Mouse (Mus musculus): Measurements from ENCODE around the gene Hcn3. TPM values are rescaled to one million over a fixed set of nuclear protein-coding genes. Genes with fewer than 3 reads are reported as not detected.

Hcn3 gene
- polyA plus RNA-seq, 1 experiment from 2014 or later, result 2.0 TPM

- no peak for ATAC-seq
- WGBS, result 29% methylated on average over 7 of the region's 7 CpGs
- H3K9ac ChIP-seq (ENCODE audit: low read depth, low read length), result peak within 1 kb of the TSS; percentile 79
These were observed 59.2 kb downstream of the Hcn3 start, which contains the start of gene Gm43738 for GRCm38 (mm10) chr3:89100811-89101210. Gene Gm43738 (minus strand): TSS chr3:89101099.

More at GRCm38 (mm10) chr3:89100811-89101210, 59.2 kb downstream of the Hcn3 start, which contains the start of gene Gm43738:
- peaks cover 30% of the 10 kb centered on the region for H3K4me1 ChIP-seq (ENCODE audit: control insufficient read depth, insufficient read depth, low read length)
- H3K27ac ChIP-seq (ENCODE audit: low read length), result peak within 1 kb of the TSS; percentile 76
- peaks cover 23% of the 10 kb centered on the region for H3K36me3 ChIP-seq (ENCODE audit: control insufficient read depth, insufficient read depth, low read length)
- peak within 1 kb of the TSS; percentile 95 for H3K4me2 ChIP-seq (ENCODE audit: low read depth, low read length)
- peak within 1 kb of the TSS; percentile 81 for H3K4me3 ChIP-seq (ENCODE audit: low read length)
- no peaks in the 10 kb centered on the region for H3K27me3 ChIP-seq (replicated peaks; ENCODE audit: control insufficient read depth, insufficient read depth, low read length)
- no peaks in the 10 kb centered on the region for H3K9me3 ChIP-seq (ENCODE audit: control insufficient read depth, low read length)

Other genes starting within 250 kb of the Hcn3 start
- 43.4 and 45.6 TPM in 2 replicates for gene Msto1, start 246.2 kb downstream of the Hcn3 start, polyA plus RNA-seq (2015; fragmentation: Nextera tagmentation; extraction: Ambion mirVana)
- gene Ash1l, start 209.6 kb downstream of the Hcn3 start, polyA plus RNA-seq (2015; fragmentation: Nextera tagmentation; extraction: Ambion mirVana), result 13.1 and 13.8 TPM in 2 replicates
- gene Dap3, start 209.0 kb downstream of the Hcn3 start, polyA plus RNA-seq (2015; fragmentation: Nextera tagmentation; extraction: Ambion mirVana), result 162 and 165 TPM in 2 replicates
- 31.0 and 34.2 TPM in 2 replicates for gene Rusc1, start 66.9 kb downstream of the Hcn3 start, polyA plus RNA-seq (2015; fragmentation: Nextera tagmentation; extraction: Ambion mirVana)
- 0.09 TPM in 1 of 2 replicates, not detected in the other for gene Gm43738, start 59.1 kb downstream of the Hcn3 start, polyA plus RNA-seq (2015; fragmentation: Nextera tagmentation; extraction: Ambion mirVana)
- 625 and 664 TPM in 2 replicates for gene Fdps, start 58.2 kb downstream of the Hcn3 start, polyA plus RNA-seq (2015; fragmentation: Nextera tagmentation; extraction: Ambion mirVana)
- 148 and 174 TPM in 2 replicates for gene Pklr, start 24.1 kb downstream of the Hcn3 start, polyA plus RNA-seq (2015; fragmentation: Nextera tagmentation; extraction: Ambion mirVana)
- 17.3 and 18.0 TPM in 2 replicates for gene Clk2, start 4.6 kb upstream of the Hcn3 start, polyA plus RNA-seq (2015; fragmentation: Nextera tagmentation; extraction: Ambion mirVana)
- 141 and 142 TPM in 2 replicates for gene Scamp3, start 17.3 kb upstream of the Hcn3 start, polyA plus RNA-seq (2015; fragmentation: Nextera tagmentation; extraction: Ambion mirVana)
- gene Fam189b, start 22.9 kb upstream of the Hcn3 start, polyA plus RNA-seq (2015; fragmentation: Nextera tagmentation; extraction: Ambion mirVana), result 16.7 and 20.8 TPM in 2 replicates
- 73.1 and 87.5 TPM in 2 replicates for gene Gba, start 42.7 kb upstream of the Hcn3 start, polyA plus RNA-seq (2015; fragmentation: Nextera tagmentation; extraction: Ambion mirVana)
- 18.9 and 20.3 TPM in 2 replicates for gene Thbs3, start 55.0 kb upstream of the Hcn3 start, polyA plus RNA-seq (2015; fragmentation: Nextera tagmentation; extraction: Ambion mirVana)
- gene Mtx1, start 66.9 kb upstream of the Hcn3 start, polyA plus RNA-seq (2015; fragmentation: Nextera tagmentation; extraction: Ambion mirVana), result 214 and 234 TPM in 2 replicates
- gene Muc1, start 68.9 kb upstream of the Hcn3 start, polyA plus RNA-seq (2015; fragmentation: Nextera tagmentation; extraction: Ambion mirVana), result 13.2 and 13.4 TPM in 2 replicates
- gene Krtcap2, start 85.8 kb upstream of the Hcn3 start, polyA plus RNA-seq (2015; fragmentation: Nextera tagmentation; extraction: Ambion mirVana), result 316 and 334 TPM in 2 replicates
- gene Trim46, start 86.1 kb upstream of the Hcn3 start, polyA plus RNA-seq (2015; fragmentation: Nextera tagmentation; extraction: Ambion mirVana), result 3.9 TPM in 2 replicates
- 119 and 126 TPM in 2 replicates for gene Dpm3, start 99.2 kb upstream of the Hcn3 start, polyA plus RNA-seq (2015; fragmentation: Nextera tagmentation; extraction: Ambion mirVana)
- gene Slc50a1, start 110.4 kb upstream of the Hcn3 start, polyA plus RNA-seq (2015; fragmentation: Nextera tagmentation; extraction: Ambion mirVana), result 62.7 and 74.1 TPM in 2 replicates
- 62.9 and 69.6 TPM in 2 replicates for gene Efna1, start 120.9 kb upstream of the Hcn3 start, polyA plus RNA-seq (2015; fragmentation: Nextera tagmentation; extraction: Ambion mirVana)
- 5.9 and 7.5 TPM in 2 replicates for gene Efna3, start 162.8 kb upstream of the Hcn3 start, polyA plus RNA-seq (2015; fragmentation: Nextera tagmentation; extraction: Ambion mirVana)
- gene Efna4, start 177.8 kb upstream of the Hcn3 start, polyA plus RNA-seq (2015; fragmentation: Nextera tagmentation; extraction: Ambion mirVana), result 12.1 and 14.1 TPM in 2 replicates
- gene Adam15, start 189.8 kb upstream of the Hcn3 start, polyA plus RNA-seq (2015; fragmentation: Nextera tagmentation; extraction: Ambion mirVana), result 49.3 and 51.6 TPM in 2 replicates
- 2.8 and 5.0 TPM in 2 replicates for gene Dcst2, start 201.8 kb upstream of the Hcn3 start, polyA plus RNA-seq (2015; fragmentation: Nextera tagmentation; extraction: Ambion mirVana)
- 3.5 and 5.0 TPM in 2 replicates for gene Dcst1, start 205.1 kb upstream of the Hcn3 start, polyA plus RNA-seq (2015; fragmentation: Nextera tagmentation; extraction: Ambion mirVana)
- 10.0 and 11.3 TPM in 2 replicates for gene Zbtb7b, start 234.6 kb upstream of the Hcn3 start, polyA plus RNA-seq (2015; fragmentation: Nextera tagmentation; extraction: Ambion mirVana)
- gene Lenep, start 242.6 kb upstream of the Hcn3 start, polyA plus RNA-seq (2015; fragmentation: Nextera tagmentation; extraction: Ambion mirVana), result not detected in 2 replicates